Mouse (Mus musculus) common myeloid progenitor, adult 5-6 weeks (primary cell): ENCODE measurements around the gene Slc9a9. TPM values are rescaled to one million over a fixed set of nuclear protein-coding genes. Genes with fewer than 3 reads are reported as not detected.

Experiments
- ATAC-seq: replicated peaks from 2 replicates; pipeline ENCODE4 v1.8.0; 2016; ENCODE audit warnings: low read depth, mild to moderate bottlenecking, moderate TSS enrichment, inconsistent platforms; ENCODE audit not compliant: poor library complexity, severe bottlenecking
- total RNA-seq: library from RNA; stranded (forward); fragments of 200-1000, 187-1606 nt; gene quantifications from 2 replicates; pipeline ENCODE4 v1.2.3, GENCODE M21; 2017

Slc9a9 gene
- total RNA-seq, 1 experiment from 2014 or later: 13.7 TPM

DNA sequence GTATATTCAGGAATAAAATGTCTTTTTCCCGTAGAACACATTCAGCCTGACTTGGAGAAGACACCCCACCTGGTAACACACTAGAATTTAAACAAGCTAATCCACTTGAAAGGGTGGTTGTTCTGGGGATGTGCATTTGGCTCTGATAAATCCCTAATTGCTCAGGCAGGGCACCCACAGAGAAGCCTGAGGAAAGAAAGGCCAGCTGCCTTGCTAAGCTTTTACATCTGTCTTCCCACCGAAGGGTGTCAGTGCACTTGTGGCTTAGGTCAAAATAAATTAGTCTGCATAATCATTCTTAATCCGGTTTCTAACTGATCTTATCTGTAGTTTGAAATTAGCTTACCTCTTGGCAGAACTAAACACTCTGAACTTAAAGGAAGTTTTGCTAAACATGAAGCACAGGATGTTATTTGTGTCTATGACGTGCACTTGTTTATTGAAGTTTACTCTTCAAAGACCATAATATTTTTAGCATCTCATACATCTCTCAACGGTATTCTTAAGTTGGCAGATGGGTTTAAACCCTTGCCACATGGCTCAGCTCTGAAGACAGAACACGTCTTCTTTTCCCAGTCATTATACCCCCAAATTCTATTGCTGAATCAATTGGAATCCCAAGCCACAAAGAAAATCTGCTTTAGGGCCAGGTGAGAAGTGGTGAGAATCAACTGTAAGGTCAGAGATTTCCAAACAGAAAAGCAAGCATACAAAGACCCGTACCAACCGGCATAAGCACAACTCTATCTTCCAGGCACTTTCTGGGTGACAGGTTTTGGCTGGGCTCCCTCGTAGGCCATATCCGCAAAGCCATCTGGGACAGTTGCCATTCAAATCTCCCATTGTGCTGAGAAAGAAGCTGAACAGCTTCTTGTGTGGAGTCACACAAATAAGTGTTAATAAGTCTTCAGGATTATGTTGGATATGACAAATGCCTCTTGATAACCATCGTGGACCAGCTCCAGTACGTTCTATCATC lies 443.7 kb downstream of the Slc9a9 start:
- ATAC-seq: no peak

DNA sequence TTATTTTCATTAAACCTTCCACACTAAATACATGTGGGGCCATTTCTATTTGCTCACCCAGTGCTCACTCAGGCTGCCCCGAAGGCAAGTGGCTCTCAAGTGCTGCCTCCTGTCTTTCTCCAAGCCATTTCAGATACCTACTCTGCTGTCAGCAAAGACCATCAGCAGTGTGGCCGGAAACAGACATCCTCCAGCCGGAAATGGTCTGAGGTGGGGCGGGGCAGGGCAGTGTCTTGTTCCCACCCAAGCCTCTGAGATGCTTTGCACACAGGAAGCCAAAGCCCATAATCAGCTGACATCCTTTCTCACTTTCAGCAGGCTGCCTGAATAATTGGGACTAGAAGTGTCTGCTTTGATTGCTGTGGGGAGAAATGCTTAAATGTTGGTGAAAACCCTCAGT lies 450.4 kb downstream of the Slc9a9 start:
- ATAC-seq: peak; percentile 98

DNA sequence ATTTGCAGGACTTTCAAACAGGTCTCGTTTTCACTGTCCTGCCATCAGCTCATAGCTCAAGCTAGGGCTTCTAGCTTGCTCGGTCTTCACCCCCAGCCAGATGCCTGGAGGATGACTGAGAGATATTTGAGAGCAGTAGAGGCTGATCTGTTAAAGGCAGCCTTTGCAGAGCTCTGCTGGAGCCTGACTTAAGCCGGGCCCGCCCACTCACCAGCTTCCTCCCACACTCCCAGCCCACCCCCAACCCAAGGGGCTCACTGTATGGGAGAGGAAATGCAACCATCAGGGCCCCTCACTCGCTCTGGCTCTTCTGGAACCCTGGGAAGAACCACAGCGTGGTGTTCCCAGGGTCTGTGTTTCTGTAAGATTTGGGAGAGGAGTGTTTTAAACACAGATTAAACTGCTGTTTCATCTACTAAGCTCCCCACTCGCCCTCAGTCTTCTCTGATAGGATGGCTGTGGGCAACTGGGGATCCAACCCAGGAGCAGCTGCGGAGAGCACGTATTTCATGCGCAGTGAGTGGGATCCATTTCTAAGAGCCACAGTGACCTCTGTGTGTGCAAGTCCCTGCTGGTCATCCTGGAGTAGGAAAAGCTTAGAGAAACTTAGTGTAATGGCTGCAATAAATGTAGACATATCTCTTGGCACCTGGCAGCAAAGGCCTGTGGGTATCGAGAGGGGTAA lies 451.6 kb downstream of the Slc9a9 start:
- peak; percentile 46 for ATAC-seq

DNA sequence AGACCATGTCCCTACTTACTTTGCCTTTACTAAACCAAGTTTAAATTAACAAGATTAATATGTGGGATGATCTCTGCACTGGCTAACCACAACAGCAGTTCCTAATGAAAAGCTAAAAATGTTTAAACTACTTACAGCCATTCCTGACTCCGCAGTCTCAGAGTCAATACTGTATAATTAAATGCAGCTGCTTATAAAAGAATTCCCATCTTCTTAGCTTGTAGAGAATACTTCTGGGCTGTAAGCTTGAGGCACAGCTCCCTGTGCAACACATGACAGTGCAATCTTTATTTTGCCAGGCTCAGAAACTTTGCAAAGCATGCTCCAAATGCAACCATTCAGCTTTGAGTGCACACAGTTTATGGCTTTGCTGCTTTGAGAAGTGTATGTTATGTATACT lies 456.0 kb downstream of the Slc9a9 start:
- no peak for ATAC-seq

DNA sequence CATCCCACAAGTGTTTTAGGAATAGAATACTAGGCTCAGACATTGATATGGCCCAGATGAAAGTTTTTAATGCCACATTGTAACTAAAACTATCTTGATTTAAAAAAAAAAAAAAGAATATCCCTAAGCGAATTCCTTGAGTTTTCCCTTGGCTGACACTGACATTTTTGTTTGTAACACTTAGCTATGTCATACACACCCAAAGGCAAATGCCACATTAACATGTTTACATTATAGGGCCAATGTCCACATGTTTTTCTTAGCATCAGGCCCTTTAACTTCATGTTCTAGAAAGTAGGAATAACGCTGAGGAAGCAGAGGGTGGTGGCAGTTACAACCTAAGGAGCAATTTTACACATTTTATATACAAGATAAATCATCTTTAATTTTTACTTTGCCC lies 458.1 kb downstream of the Slc9a9 start:
- ATAC-seq: no peak

DNA sequence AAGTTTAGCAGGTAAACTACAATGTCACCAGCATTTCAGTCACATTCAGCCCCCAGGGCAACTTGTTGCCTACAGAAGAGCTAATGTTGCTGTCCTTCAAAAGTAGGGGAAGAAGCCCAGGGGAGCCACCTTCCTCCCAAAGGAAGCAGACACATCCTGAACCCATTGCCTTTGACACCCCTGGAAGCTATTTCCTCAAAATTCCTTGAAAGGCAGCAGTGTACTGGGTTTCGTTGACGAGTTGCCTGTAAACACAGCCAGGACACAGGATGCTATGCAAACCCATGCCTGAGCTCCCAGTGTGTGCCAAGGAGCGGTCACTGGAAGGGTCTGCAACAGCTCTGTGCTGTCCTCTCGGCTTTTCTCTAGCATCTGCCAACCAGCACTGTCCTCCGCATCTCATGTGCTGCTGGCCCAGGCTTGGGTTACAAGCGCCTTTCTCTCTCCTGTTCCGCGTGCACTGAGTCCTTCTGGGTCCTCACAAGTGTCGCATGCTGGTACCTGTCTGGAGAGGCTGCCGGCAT lies 479.6 kb downstream of the Slc9a9 start:
- no peak for ATAC-seq

DNA sequence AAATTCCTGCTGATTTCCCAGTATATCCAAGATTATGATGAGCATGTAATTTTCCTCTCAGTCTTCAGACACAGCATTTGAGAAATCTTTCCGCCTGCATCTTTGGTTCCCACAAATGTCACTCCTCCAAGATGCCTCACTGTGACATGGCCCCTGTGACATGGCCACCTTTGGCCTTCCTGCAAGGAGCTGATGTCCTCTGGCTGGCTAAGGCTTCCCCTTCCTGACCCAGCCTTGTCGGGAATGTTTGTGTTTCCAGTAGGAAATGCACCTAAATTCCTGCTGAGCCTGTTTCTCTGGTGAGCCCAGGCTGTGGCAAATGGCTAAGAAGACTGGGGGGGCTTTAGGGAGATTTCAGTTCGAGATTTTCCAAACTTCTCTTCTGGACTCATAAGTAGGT lies 480.4 kb downstream of the Slc9a9 start:
- no peak for ATAC-seq

DNA sequence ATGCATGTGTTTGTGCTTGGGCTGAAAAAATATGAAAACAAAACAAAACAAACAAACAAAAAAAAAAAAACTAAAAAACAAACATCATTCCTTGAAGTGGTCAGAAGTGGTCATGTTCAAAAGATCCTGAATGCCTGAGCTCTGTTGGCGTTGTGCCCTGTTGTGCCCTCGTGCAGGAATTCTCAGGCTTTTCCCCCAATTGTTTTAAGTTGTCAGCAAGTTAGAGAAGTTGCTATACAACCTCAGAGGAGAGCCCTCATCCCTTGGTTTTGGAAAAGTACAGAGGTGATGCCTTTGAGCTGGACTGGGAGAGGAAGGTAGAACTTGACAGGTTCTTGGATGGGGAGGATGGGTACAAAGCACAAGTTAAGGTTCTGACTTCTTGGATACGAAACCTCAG lies 480.9 kb downstream of the Slc9a9 start:
- no peak for ATAC-seq

DNA sequence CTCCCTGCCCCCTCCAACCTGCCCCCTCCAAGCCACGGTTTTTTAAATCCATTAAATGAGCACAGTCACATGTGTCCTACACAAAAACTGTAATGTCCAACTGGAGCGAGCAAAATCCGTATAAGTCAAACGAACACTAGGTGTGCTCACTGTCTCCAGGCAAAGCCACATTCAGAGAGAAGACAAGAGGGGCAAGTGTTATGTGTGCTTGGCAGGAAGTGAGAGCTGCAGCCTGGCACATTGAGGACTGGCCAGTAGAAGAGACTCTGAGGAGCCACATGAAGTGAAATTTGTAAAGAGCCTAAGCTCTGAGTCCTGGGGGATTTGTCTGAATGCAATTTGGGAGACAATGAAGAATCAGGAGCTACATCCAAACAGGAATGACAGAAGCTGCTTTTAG lies 481.3 kb downstream of the Slc9a9 start:
- no peak for ATAC-seq

DNA sequence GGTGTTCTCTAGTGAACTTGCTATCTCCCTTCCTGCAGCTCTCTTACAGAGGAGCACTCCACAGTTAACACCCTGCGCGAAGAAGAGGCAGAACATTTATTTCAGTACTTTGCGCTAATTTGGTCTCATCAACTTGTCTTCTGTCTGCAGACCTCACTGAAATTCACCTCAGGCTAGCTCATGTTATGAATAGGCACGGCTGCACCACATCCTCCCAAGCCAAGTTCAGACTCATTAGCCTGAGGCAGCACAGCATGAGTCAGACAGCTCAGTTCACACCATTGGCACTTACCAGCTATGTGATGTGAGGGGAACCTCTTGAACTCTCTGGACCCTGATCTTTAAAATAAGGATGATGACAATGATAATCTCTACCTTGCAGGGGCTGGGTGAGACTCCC lies 482.0 kb downstream of the Slc9a9 start:
- ATAC-seq: 0 out of 2 replicates have a peak, but pooled peaks have one; percentile 15

DNA sequence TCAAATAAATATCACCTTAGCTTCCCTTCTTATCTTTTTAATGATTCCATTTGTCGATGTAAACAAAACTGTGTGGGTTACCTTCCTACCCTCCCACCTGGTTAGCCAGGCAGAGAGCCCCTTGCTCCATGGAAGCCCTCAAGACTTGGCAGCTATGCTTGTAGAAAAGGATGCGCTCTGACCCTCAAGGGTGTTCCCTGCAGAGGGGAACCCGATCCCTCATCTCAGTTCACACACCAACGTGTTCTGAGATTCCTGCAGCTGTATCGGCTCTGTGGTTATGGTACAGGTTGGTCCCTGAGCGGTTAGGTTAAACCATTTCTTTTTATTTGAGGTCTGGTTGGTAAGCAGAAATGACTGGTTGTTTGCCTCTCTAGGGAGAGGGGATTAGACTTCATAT lies 484.3 kb downstream of the Slc9a9 start:
- no peak for ATAC-seq

DNA sequence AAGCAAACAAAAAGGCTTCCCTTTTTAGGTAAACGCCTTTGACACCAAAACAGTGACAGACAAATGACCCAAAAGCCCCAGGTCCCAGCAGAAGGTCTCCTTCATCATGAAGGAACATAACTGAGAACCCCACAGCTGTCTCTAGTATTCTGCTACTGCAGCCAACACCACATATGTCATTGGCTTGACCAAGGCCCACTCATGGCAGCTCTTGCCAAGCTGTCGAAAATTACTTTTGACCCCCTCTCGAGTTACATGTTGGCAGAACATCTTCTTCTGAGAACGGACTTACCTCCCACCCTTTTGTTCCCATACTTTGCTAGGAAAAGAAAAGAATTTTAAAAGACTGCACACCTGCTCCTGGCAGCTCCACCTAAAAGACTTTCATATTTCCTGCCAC lies 488.2 kb downstream of the Slc9a9 start:
- ATAC-seq: no peak

DNA sequence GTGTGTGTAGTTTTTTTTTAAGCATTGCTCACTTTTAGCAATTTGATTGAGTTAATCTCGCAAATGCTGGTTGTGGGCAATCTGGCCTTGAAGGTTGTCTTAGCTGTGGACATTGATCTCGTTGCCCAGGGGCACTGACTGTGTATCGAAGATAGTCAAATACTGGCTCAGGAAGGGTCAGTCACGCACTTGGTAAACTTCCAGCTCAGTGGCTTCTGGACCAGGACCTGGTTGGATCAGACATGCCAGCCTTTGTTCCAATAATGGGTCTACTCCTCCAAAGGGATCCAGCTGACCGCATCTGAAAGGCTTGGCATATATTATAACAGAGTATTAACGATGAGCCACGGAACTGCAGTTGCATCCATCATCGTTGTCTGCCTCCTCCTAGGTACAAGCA lies 489.2 kb downstream of the Slc9a9 start:
- no peak for ATAC-seq

DNA sequence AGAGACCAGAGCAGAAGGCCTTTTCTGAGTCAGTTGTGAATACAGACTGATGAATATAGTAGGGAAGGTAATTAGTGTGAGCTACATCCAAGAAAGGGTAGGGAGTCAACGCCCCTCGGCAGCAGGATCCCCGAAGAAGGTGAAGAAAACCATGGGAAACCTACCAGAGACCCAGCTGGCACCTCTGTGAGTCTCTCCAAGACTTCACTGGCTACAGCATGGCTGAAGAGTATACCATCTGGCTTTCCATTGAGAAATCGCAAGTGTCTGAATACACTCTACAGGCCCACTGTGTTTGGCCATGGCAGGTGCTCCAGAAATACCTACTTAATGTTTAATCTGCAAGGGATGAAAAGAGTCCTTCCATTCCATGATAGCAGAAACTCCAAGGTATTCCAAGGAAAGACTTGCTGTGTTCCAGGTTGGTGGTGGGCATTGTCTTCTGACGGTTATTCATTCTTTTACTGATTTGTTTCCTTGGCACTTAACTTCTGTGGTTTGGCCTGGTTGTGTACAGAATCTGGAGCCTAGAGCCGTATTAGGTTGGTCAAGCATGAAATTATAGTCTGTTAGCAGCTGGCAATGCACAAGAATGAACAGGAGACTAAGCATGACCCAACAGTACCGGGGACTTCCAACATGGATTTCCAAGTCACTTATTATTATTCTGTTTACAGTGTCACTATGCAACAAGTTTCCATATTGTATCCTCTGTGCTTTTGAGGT lies 491.0 kb downstream of the Slc9a9 start:
- no peak for ATAC-seq

DNA sequence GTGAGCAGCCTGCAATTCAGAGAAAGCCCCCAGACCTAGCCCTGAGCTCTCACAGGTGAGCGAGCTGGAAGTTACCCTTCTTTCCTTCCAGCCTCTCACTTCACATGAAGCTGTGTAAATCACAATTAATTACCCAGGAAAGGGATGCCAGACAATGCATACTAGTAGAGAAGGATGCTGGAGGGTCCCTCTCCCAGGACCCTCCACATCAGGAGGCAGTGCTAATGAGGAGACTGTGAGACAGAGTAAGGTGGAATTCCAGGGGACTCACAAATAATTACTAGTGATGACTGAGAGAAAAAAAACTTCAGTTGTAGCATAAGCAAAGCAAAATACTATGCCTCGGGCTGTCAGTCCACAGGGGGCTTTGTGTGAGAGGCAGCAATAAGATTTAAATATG lies 492.0 kb downstream of the Slc9a9 start:
- ATAC-seq: no peak

DNA sequence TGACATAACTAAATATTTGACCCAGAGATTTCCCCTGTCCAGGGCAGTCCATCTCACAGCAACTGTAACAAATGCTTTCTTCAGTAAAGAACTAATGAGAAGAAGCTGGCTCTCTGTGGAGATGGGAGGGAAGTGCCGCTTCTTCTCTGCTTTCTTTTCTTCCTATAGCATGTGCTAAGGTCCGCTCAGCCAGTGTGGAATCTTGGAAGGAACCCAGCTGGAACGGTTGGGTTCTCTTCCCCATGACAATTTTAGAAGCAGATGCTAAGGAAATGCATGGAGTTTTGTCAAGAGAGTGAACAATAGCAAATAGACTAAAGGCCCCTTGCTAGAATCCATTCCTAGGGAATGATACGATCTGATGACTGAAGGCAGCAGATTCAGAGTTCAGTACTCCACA lies 496.5 kb downstream of the Slc9a9 start:
- ATAC-seq: no peak

DNA sequence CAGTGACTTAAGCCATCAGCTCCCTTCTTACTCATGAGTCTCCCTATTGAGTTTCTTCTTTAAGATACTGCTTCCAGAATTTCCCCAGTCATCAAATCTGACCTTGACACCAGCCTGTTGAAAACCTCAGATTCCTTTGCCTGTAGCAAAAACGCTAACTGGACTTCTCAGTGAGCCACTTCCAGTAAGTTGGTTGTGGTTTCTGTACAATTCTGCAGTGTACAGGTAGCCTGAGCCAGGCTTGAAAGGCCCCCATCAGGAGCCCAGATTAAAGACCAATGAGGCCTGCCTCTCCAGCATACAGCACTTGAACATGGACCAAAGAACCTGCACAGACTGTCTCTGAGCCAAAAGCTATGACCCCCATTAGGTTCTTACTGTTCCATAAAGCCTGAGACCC lies 498.1 kb downstream of the Slc9a9 start:
- ATAC-seq: no peak

DNA sequence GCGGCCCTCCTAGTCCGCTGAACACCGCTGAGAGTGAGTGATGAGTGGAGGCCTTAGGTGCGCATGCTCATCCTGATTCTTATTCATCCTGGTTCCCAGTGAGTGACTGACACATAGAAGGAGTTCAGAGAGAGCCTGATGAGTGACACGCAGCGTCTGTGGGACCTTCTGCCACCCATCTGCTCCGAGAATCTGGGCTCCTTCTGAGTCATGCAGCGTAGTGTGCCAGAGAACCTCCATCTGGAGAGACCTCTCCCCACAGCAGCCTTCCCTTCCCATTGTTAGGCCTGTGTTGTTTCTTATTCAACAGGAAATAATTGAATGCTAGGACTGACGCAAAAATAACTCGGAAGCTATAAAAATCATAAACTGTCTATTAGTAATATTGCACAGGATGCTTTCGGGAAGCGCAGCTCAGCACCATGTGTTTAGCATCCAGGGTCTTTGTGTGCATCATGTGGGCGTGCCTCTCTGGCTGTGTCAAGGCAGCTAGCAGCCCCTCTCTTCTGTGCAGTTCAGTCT lies 498.8 kb downstream of the Slc9a9 start:
- ATAC-seq: no peak

DNA sequence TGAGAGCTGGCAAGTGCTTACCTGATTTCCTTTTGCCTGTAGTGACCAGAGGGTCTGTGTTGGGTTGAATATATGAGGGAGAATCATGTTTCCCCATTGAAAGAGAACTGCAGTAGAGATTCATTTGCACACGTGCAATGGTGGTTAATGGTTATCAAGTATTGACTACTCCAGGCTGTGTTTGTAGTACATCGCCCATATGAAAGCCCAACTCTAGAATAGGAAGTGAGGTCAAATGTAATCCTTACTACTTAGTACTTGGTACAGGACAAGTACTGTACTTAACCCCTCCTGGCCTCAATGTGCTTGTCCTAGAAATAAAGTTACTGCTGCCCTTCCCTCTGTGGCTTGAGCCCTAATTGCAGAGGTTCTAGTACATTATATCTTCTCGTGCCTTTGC lies 508.5 kb downstream of the Slc9a9 start:
- no peak for ATAC-seq

DNA sequence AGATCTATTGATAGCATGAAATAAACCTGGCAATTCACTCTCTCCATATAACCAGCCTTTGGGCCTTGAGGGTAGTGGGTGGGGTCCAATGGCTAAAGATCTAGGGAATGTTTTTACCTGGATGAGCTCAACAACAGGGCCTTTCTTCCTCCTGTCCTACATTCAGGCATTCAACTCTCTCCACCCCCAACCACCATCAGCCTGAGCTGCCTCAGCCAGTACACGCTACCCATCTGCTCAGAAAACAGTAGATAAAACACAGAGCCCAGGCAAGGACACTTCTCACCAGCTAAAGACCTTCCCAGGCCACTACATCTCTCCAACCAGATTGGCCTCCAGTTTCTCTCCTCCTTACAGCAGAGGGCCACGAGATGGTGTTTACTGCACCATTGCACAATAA lies 510.3 kb downstream of the Slc9a9 start:
- ATAC-seq: no peak
